Mouse (Mus musculus) embryonic facial prominence, embryonic 10.5 days (tissue): ENCODE measurements around the gene Tc2n. TPM values are rescaled to one million over a fixed set of nuclear protein-coding genes. Genes with fewer than 3 reads are reported as not detected.

Experiments
- DNase-seq: peaks from one replicate; pipeline ENCODE4 v3.0.0-alpha.2; 2017; ENCODE audit warnings: low spot score
- H3K27ac ChIP-seq: fragments of 300-500 bp; sonication (generic); replicated peaks from 2 replicates; pipeline ENCODE4 v1.5.1; 2016; ENCODE audit warnings: mild to moderate bottlenecking
- H3K27me3 ChIP-seq: fragments of 300-500 bp; sonication (generic); replicated peaks from 2 replicates; pipeline ENCODE4 v1.6.1; 2016; ENCODE audit warnings: low read depth, mild to moderate bottlenecking; ENCODE audit not compliant: poor library complexity, severe bottlenecking
- H3K36me3 ChIP-seq: fragments of 300-500 bp; sonication (generic); replicated peaks from 2 replicates; pipeline ENCODE4 v1.6.1; 2016; ENCODE audit warnings: mild to moderate bottlenecking, moderate library complexity
- H3K4me1 ChIP-seq: fragments of 300-500 bp; sonication (generic); 2 replicates; pipeline ENCODE4 v1.6.1; 2016
- H3K4me3 ChIP-seq: fragments of 300-500 bp; sonication (generic); 2 replicates; pipeline ENCODE4 v1.5.1; 2016; ENCODE audit warnings: mild to moderate bottlenecking, moderate library complexity
- H3K9me3 ChIP-seq: fragments of 300-500 bp; sonication (generic); 2 replicates; pipeline ENCODE4 v1.6.1; 2016; ENCODE audit warnings: mild to moderate bottlenecking
- WGBS: fragments of 180-500 bp; shearing (Covaris S2); methylation state at CpG from one replicate; pipeline ENCODE4 v1.1.7; 2016; 5-methylcytosine and 5-hydroxymethylcytosine counted together
- polyA plus RNA-seq: library from polyadenylated mRNA; unstranded; fragments of >200 nt; fragmentation: Nextera tagmentation; extraction: Ambion mirVana; gene quantifications from 2 replicates; pipeline ENCODE4 v1.2.1, GENCODE M21; 2016

Gene Tc2n
- polyA plus RNA-seq: 0.23 and 0.55 TPM in 2 replicates

- H3K36me3 ChIP-seq: no peaks in the 10 kb centered on the region
- H3K4me1 ChIP-seq: peaks cover 13% of the 10 kb centered on the region
- H3K27me3 ChIP-seq: peaks cover 37% of the 10 kb centered on the region
- WGBS: under 1% methylated on average over 75 of the region's 75 CpGs
- H3K9me3 ChIP-seq: no peaks in the 10 kb centered on the region
- H3K27ac ChIP-seq: peak within 1 kb of the TSS; percentile 65
- H3K4me3 ChIP-seq: peak within 1 kb of the TSS; percentile 82
- DNase-seq: peak; percentile 90
These were observed at the start of gene Tc2n for GRCm38 (mm10) chr12:101718054-101718754. Tc2n (minus strand) TSS chr12:101718523.

DNA sequence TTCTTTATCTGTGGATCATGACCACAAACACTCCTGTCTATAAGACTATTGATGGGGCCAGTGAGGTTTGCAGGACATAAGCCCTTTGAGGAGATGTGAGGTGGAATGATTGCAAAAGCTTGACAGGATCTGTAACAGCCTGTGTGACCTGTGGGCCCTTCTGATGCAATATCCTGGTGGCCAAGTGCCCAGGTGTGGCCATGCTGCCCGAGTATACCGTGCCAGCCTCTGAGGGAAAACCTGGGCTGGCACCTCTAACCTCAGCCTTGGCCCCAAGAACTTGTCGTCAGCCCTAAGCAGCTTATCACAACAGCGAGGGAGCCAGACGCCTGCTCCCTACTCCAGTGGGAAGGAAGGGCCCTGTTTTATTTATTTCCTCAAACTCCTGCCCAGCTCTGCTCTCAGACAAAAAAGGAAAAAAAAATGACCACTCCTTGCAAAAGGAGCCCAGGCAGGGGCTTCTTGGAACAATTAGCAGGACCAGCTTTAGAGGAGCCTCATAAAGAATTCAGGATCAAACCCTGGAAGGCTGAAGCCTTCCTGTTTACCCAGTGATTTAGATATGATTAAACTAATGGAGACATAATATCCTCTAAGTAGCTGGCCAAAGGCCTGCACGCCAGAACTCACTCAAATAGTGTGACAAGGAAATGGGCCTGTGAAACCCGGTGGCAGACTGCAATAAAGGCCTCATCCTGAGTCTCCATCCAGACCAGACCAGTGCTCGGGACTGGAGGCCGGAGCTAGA is 49.2 kb upstream of the Tc2n start:
- H3K9me3 ChIP-seq: no peaks in the 10 kb centered on the region
- H3K36me3 ChIP-seq: no peaks in the 10 kb centered on the region
- peaks cover 21% of the 10 kb centered on the region; the same call in 1 of the 2 replicates for H3K4me1 ChIP-seq
- DNase-seq: no peak
- H3K27me3 ChIP-seq: no peaks in the 10 kb centered on the region
- no peak overlapping the region for H3K4me3 ChIP-seq
- WGBS: 62% methylated on average over 9 of the region's 9 CpGs
- peak overlapping the region; percentile 44; the same call in 1 of the 2 replicates for H3K27ac ChIP-seq

DNA sequence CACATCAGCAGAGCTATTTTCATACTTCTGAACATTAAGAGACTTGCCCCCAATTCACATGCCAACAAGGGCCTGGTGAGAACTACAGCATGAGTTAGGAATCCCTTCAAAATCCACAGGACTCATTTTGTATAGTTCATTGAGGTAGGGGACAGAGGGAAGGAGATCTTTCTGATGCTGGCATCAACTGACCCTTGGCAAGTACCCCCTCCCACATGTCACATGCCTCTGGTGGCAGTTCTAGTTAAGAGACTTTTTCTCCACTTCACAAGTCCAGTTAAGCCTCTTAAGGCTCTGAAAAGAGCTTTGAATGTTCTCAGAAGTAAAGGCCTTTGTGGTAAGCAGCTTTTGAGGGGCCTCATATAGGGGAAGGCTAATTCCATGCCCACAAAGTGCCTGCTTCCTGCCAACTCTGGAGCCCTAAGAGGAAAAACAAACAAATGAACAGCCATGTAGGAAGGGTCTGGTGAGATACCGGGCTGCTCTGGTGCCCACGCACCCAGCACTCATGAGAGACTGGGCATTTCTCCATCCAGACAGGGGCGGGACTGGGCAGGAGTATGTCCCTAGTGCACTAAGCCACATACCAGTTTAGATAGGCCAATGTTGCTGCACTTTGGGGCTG is 48.0 kb upstream of the Tc2n start:
- Histone ChIP-seq H3K9me3 (no peaks in the 10 kb centered on the region), H3K4me3 (no peak overlapping the region), H3K4me1 (peaks cover 21% of the 10 kb centered on the region; the same call in 1 of the 2 replicates), H3K27me3 (no peaks in the 10 kb centered on the region), H3K27ac (no peak overlapping the region), H3K36me3 (no peaks in the 10 kb centered on the region)
- 81% methylated on average over 3 of the region's 3 CpGs for WGBS
- no peak for DNase-seq

- no peak overlapping the region for H3K27ac ChIP-seq
- H3K27me3 ChIP-seq: no peaks in the 10 kb centered on the region
- no peak for DNase-seq
- no peak overlapping the region for H3K4me3 ChIP-seq
- H3K36me3 ChIP-seq: no peaks in the 10 kb centered on the region
- peaks cover 21% of the 10 kb centered on the region; the same call in 1 of the 2 replicates for H3K4me1 ChIP-seq
- WGBS: 86% methylated on average over 5 of the region's 5 CpGs
- H3K9me3 ChIP-seq: no peaks in the 10 kb centered on the region
These were observed 46.5 kb upstream of the Tc2n start for GRCm38 (mm10) chr12:101764870-101765269.

DNA sequence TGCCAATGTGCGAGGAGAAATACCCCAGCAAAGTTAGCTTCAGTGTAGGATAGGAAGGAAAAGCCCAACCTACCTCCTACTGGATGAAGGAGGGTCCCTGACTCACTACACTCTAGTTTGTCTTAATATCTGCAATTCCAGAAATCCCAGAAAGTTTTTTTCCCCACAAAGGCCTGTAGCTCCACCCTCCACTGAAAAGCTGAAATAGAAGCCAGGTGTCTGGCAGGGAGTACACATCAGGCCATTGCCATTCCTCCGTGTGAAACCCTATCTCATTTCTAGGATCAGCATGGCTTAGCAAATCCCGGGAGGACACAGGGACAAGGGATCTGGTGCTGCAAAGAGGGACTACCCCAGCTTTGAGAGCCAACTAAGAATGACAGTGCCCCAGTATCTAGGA is 44.7 kb upstream of the Tc2n start:
- Histone ChIP-seq H3K27me3 (no peaks in the 10 kb centered on the region), H3K4me3 (no peak overlapping the region), H3K27ac (no peak overlapping the region), H3K9me3 (no peaks in the 10 kb centered on the region), H3K36me3 (no peaks in the 10 kb centered on the region), H3K4me1 (peaks cover 30% of the 10 kb centered on the region)
- 58% methylated on average over 3 of the region's 3 CpGs for WGBS
- DNase-seq: no peak

- H3K4me3 ChIP-seq: no peak overlapping the region
- H3K9me3 ChIP-seq: no peaks in the 10 kb centered on the region
- no peaks in the 10 kb centered on the region for H3K36me3 ChIP-seq
- no peak overlapping the region for H3K27ac ChIP-seq
- H3K4me1 ChIP-seq: peaks cover 25% of the 10 kb centered on the region
- H3K27me3 ChIP-seq: no peaks in the 10 kb centered on the region
- 90% methylated on average over 5 of the region's 5 CpGs for WGBS
- DNase-seq: no peak
These were observed 43.7 kb upstream of the Tc2n start for GRCm38 (mm10) chr12:101762054-101762453.

DNA sequence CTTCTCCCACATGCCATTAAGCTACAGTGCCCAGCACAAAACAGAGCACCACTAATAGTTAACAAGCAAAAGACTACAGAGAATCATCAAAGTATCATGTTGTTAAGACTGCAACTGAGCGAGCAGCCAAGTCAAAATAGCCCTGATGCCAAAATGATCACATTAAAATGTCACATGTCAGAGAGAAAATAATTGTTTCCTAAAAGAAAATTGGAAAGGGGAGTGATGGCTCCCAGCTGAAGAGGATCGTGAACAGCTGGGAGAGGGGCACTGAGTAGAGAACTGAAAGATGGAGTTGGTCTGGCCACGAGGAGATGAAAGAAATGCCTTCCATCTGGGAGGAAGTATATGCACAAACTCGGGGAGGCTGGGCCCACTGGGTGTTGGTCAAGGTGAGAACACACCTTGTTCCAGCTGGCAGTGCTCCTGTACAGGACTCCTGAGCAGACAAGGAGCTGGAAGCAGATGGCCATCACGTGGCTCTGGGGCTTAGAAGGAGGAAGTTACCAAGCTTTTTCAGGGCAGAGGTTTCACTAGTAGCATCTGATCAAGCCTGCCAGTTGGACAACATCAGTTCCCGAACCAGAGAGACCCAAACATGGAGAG is 41.2 kb upstream of the Tc2n start:
- no peak overlapping the region for H3K4me3 ChIP-seq
- peaks cover 14% of the 10 kb centered on the region; the same call in 1 of the 2 replicates for H3K4me1 ChIP-seq
- H3K27ac ChIP-seq: no peak overlapping the region
- no peaks in the 10 kb centered on the region for H3K9me3 ChIP-seq
- WGBS: 74% methylated on average over 6 of the region's 6 CpGs
- H3K27me3 ChIP-seq: no peaks in the 10 kb centered on the region
- H3K36me3 ChIP-seq: no peaks in the 10 kb centered on the region
- DNase-seq: no peak

DNA sequence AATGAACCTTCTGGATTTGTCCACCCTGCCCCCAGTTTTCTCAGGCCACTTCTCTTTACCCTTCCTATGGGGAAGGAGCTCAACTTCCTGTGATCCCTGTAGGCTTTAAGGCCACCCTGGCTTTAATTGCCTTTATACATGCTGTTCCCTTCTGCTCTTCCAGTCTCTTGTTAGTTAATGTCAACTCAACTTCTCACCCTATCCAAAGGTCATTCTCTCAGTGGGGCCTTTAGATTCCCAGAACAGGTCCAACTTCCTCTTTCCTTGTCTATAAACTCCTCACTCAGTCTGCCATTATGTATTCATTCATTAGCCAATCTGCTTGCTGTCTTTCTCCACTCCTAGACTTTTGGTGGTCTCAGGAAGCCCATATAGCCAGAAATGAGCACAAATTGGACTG is 40.4 kb upstream of the Tc2n start:
- peaks cover 14% of the 10 kb centered on the region; the same call in 1 of the 2 replicates for H3K4me1 ChIP-seq

DNA sequence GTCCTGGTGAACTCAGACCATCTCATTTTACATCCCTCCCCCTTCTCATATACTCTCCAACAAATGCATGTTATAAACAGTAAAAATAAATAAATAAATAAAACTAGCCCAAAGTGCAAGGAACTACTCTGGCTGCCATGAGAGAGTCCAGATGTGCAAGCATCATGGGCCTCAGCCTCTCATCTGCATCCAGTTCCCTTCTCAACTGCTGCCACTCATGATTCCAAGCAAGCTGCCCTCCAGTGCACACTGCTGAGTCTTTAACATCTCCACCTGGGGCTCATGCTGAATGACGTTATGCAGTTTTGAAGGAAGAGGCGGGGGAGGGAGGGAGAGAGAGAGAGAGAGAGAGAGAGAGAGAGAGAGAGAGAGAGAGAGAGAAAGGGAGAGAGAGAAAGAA is 24.1 kb upstream of the Tc2n start:
- Histone ChIP-seq H3K4me1 (peaks cover 10% of the 10 kb centered on the region), H3K27me3 (no peaks in the 10 kb centered on the region), H3K36me3 (no peaks in the 10 kb centered on the region), H3K9me3 (no peaks in the 10 kb centered on the region), H3K4me3 (no peak overlapping the region), H3K27ac (no peak overlapping the region)
- WGBS: 52% methylated on average over 2 of the region's 2 CpGs
- DNase-seq: no peak

More for the DNA sequence above, 40.4 kb upstream of the Tc2n start:
- no peaks in the 10 kb centered on the region for H3K36me3 ChIP-seq
- no peak for DNase-seq
- no peak overlapping the region for H3K4me3 ChIP-seq
- no peaks in the 10 kb centered on the region for H3K27me3 ChIP-seq
- no peaks in the 10 kb centered on the region for H3K9me3 ChIP-seq
- H3K27ac ChIP-seq: no peak overlapping the region

- no peaks in the 10 kb centered on the region for H3K27me3 ChIP-seq
- no peaks in the 10 kb centered on the region for H3K9me3 ChIP-seq
- DNase-seq: no peak
- H3K27ac ChIP-seq: no peak overlapping the region
- WGBS: 74% methylated on average over 2 of the region's 2 CpGs
- peaks cover 10% of the 10 kb centered on the region for H3K4me1 ChIP-seq
- no peak overlapping the region for H3K4me3 ChIP-seq
- H3K36me3 ChIP-seq: no peaks in the 10 kb centered on the region
These were observed 22.2 kb upstream of the Tc2n start for GRCm38 (mm10) chr12:101740486-101740885.

DNA sequence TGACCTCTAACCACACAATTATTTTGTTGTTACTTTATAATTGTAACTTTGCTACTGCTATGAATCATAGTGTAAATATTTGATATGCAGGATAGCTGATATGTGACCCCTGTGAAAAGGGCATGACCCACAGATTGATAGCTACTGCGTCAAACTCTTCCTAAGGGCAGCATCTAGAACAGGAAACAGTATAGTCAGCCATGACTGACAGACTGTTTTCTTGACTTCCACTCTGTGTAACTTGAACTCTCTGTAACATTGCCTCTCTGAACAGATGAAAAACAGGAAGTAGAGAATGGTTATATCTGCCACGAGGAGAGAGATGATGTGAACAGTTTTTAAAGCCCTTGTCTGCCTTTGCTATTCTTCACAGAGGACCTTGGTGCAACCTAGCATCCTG is 21.7 kb upstream of the Tc2n start:
- Histone ChIP-seq H3K9me3 (no peaks in the 10 kb centered on the region), H3K36me3 (no peaks in the 10 kb centered on the region), H3K27me3 (no peaks in the 10 kb centered on the region), H3K4me3 (no peak overlapping the region), H3K4me1 (peaks cover 10% of the 10 kb centered on the region), H3K27ac (no peak overlapping the region)
- DNase-seq: no peak
- 28% methylated on average over 2 of the region's 2 CpGs for WGBS

DNA sequence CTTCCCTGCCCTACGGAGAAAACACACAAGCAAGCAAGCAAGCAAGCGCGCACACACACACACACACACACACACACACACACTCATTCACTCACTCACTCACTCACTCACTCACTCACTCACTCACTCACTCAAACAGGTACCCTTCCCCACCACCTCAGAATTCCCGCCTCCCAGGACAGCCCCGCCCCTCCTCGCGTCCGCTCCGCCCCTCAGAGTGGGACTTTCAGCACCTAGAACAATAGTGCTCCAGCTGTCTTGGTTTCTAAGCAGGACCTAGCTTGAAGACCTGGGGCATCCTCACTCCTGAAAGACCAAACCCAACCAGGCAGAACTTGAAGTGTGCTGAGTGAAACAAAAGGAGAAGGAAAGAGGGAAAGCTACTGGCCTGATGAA is 430 bp upstream of the Tc2n start:
- 2% methylated on average over 9 of the region's 9 CpGs for WGBS
- DNase-seq: peak; percentile 66

More for the DNA sequence above, 430 bp upstream of the Tc2n start:
- peak overlapping the region; percentile 82 for H3K4me3 ChIP-seq
- H3K27me3 ChIP-seq: peaks cover 37% of the 10 kb centered on the region
- H3K27ac ChIP-seq: peak overlapping the region; percentile 65; the same call in 1 of the 2 replicates
- H3K36me3 ChIP-seq: no peaks in the 10 kb centered on the region
- peaks cover 13% of the 10 kb centered on the region for H3K4me1 ChIP-seq
- no peaks in the 10 kb centered on the region for H3K9me3 ChIP-seq
